Mouse (Mus musculus): ENCODE measurements around the gene Abhd11. TPM values are rescaled to one million over a fixed set of nuclear protein-coding genes. Genes with fewer than 3 reads are reported as not detected.

Abhd11 gene
- 34.9 to 40.6 TPM (median 35.5 TPM) in 4 replicates for total RNA-seq (2023)

GRCm38 (mm10) chr5:135008671-135009589, at the start of gene Abhd11:
Abhd11 (plus strand) TSS chr5:135009152.

GRCm38 (mm10) chr5:134985633-134986297, 23.2 kb upstream of the Abhd11 start, which contains the start of gene Cldn3:
Cldn3 (plus strand) TSS chr5:134986214.

GRCm38 (mm10) chr5:135023344-135024173, 14.6 kb downstream of the Abhd11 start, which contains the start of gene Stx1a:
Stx1a (plus strand) TSS chr5:135023482.

Other genes starting within 250 kb of the Abhd11 start
- gene Tmem270, start 102.4 kb upstream of the Abhd11 start, total RNA-seq (2023) = not detected in 4 replicates
- not detected in 4 replicates for gene Cldn13, start 93.6 kb upstream of the Abhd11 start, total RNA-seq (2023)
- 1.4 to 3.3 TPM (median 2.4 TPM) in 4 replicates for gene Mettl27, start 76.8 kb upstream of the Abhd11 start, total RNA-seq (2023)
- not detected in 4 replicates for gene Cldn4, start 62.2 kb upstream of the Abhd11 start, total RNA-seq (2023)
- gene Cldn3, start 22.9 kb upstream of the Abhd11 start, total RNA-seq (2023) = not detected in 4 replicates
- 2.8 to 4.7 TPM (median 3.7 TPM) in 4 replicates for gene Stx1a, start 14.3 kb downstream of the Abhd11 start, total RNA-seq (2023)
- gene Dnajc30, start 55.0 kb downstream of the Abhd11 start, total RNA-seq (2023) = 17.3 to 20.2 TPM (median 19.1 TPM) in 4 replicates
- 96.5 to 129 TPM (median 120 TPM) in 4 replicates for gene Bud23, start 55.8 kb downstream of the Abhd11 start, total RNA-seq (2023)
- 0.50 to 0.95 TPM (median 0.61 TPM) in 3 of 4 replicates, not detected in the other for gene Vps37d, start 69.1 kb downstream of the Abhd11 start, total RNA-seq (2023)
- not detected in 4 replicates for gene Mlxipl, start 80.7 kb downstream of the Abhd11 start, total RNA-seq (2023)
- gene Tbl2, start 140.5 kb downstream of the Abhd11 start, total RNA-seq (2023) = 14.3 to 17.0 TPM (median 15.3 TPM) in 4 replicates
- gene Bcl7b, start 159.1 kb downstream of the Abhd11 start, total RNA-seq (2023) = 72.8 to 88.8 TPM (median 76.4 TPM) in 4 replicates
- gene Baz1b, start 178.1 kb downstream of the Abhd11 start, total RNA-seq (2023) = 104 to 115 TPM (median 110 TPM) in 4 replicates
- 0.24 to 0.67 TPM (median 0.45 TPM) in 4 replicates for gene Fzd9, start 242.1 kb downstream of the Abhd11 start, total RNA-seq (2023)